In genomic region chr12:31507718-31508364, GRCm38 (mm10) we compare ENCODE assay signal across 8 mouse cellular contexts. TPM values are rescaled to one million over a fixed set of nuclear protein-coding genes. Genes with fewer than 3 reads are reported as not detected.
A peak's percentile ranks its signal among the peaks of the same experiment; 100 is the strongest.
DNase-seq lines count a peak whose midpoint lies in the region; ATAC-seq and TF ChIP-seq lines count a peak whose summit lies in the region.
"Had no signal": no experiment of that assay in that cellular context is flagged by ENCODE, and none has a peak within 500 bp of the region (broad histone marks: within the 10 kb centered on the region; RNA-seq: fewer than 3 reads in every experiment).

No protein-coding gene starts in this region.

- no peaks in the 10 kb centered on the region for H3K27me3 ChIP-seq in intestine, postnatal 0 days (replicated peaks; ENCODE audit: control insufficient read depth, insufficient read depth, low read length)
- no peaks in the 10 kb centered on the region for H3K27me3 ChIP-seq in intestine, embryonic 16.5 days (replicated peaks; ENCODE audit: control insufficient read depth, insufficient read depth, low read length)
- H3K27me3 ChIP-seq: limb, embryonic 13.5 days had no signal

- no peaks in the 10 kb centered on the region for H3K36me3 ChIP-seq in intestine, postnatal 0 days (ENCODE audit: control insufficient read depth, insufficient read depth)
- no peaks in the 10 kb centered on the region for H3K36me3 ChIP-seq in intestine, embryonic 16.5 days (ENCODE audit: control insufficient read depth, insufficient read depth, low read length)
- H3K36me3 ChIP-seq: limb, embryonic 13.5 days had no signal

- peak; percentile 78 for TF ChIP-seq CTCF in intestine, postnatal 0 days (IDR thresholded peaks at IDR 0.05; ENCODE audit: low read depth)

- H3K4me2 ChIP-seq in intestine, postnatal 0 days (replicated peaks; ENCODE audit: low read depth) = no peak overlapping the region
- no peak overlapping the region for H3K4me2 ChIP-seq in intestine, embryonic 16.5 days (ENCODE audit: low read depth, low read length)
- H3K4me2 ChIP-seq: limb, embryonic 13.5 days had no signal

- no peak overlapping the region for H3K4me3 ChIP-seq in intestine, postnatal 0 days (ENCODE audit: low read depth, low read length)
- H3K4me3 ChIP-seq in intestine, embryonic 16.5 days (ENCODE audit: low read length) = no peak overlapping the region
- H3K4me3 ChIP-seq: limb, embryonic 13.5 days had no signal

- H3K4me1 ChIP-seq in intestine, postnatal 0 days (replicated peaks; ENCODE audit: control insufficient read depth, insufficient read depth, low read length) = no peaks in the 10 kb centered on the region
- no peaks in the 10 kb centered on the region; the same call in 1 of the 2 replicates for H3K4me1 ChIP-seq in intestine, embryonic 16.5 days (ENCODE audit: control insufficient read depth, insufficient read depth, low read length)
- H3K4me1 ChIP-seq: limb, embryonic 13.5 days had no signal

- peak; percentile 16 for DNase-seq in urinary bladder, postnatal 14 days (ENCODE audit: low spot score)
- DNase-seq in urinary bladder, postnatal 4 days (ENCODE audit: low spot score in 2 of 2) = no peak
- peak; percentile 16 for DNase-seq in c-Kit-positive CD71-positive TER-119-positive erythroid progenitor cells, embryonic 14.5 days (ENCODE audit: low spot score)
- peak; percentile 53 for DNase-seq in retina, postnatal 1 day
- no peak for DNase-seq in thymus, postnatal 4 days

- H3K9ac ChIP-seq in intestine, postnatal 0 days (ENCODE audit: low read depth, low read length) = no peak overlapping the region
- no peak overlapping the region for H3K9ac ChIP-seq in intestine, embryonic 16.5 days (ENCODE audit: low read depth, low read length)
- H3K9ac ChIP-seq: limb, embryonic 13.5 days had no signal

- H3K27ac ChIP-seq in intestine, postnatal 0 days (ENCODE audit: low read depth, low read length) = no peak overlapping the region
- H3K27ac ChIP-seq in intestine, embryonic 16.5 days (ENCODE audit: low read length) = no peak overlapping the region
- H3K27ac ChIP-seq: limb, embryonic 13.5 days had no signal

- H3K9me3 ChIP-seq in intestine, postnatal 0 days (ENCODE audit: control insufficient read depth) = no peaks in the 10 kb centered on the region
- H3K9me3 ChIP-seq in intestine, embryonic 16.5 days (ENCODE audit: control insufficient read depth, low read length) = no peaks in the 10 kb centered on the region
- H3K9me3 ChIP-seq: limb, embryonic 13.5 days had no signal

- no peak for ATAC-seq in intestine, postnatal 0 days
- no peak for ATAC-seq in intestine, embryonic 16.5 days

- 32% methylated on average over 6 of the region's 6 CpGs for WGBS in intestine, postnatal 0 days
- 39% methylated on average over 6 of the region's 6 CpGs for WGBS in intestine, embryonic 16.5 days

RNA-seq across cellular contexts. Expression of gene Cbll1, which starts 8.4 kb away (rescaled TPM):
- 9.6 TPM in 2 replicates for polyA plus RNA-seq in intestine, postnatal 0 days (2015; fragmentation: Nextera tagmentation; extraction: Ambion mirVana)
- 10.9 and 12.1 TPM in 2 replicates for polyA plus RNA-seq in intestine, embryonic 16.5 days (2015; fragmentation: Nextera tagmentation; extraction: Ambion mirVana)

RNA-seq across cellular contexts. Expression of gene Slc26a4, which starts 51.9 kb away (rescaled TPM):
- polyA plus RNA-seq in intestine, postnatal 0 days (2015; fragmentation: Nextera tagmentation; extraction: Ambion mirVana) = 0.16 and 0.27 TPM in 2 replicates
- 0.16 and 0.17 TPM in 2 replicates for polyA plus RNA-seq in intestine, embryonic 16.5 days (2015; fragmentation: Nextera tagmentation; extraction: Ambion mirVana)

Comparison
In these comparisons a context has a peak if more than half of its experiments do, and no peak if none do; other contexts are left out.
1. DNase-seq: peak in urinary bladder, postnatal 14 days (single experiment), c-Kit-positive CD71-positive TER-119-positive erythroid progenitor cells, embryonic 14.5 days (single experiment) and retina, postnatal 1 day (single experiment); none in urinary bladder, postnatal 4 days (0 of 2) and thymus, postnatal 4 days (single experiment).